Comparison of ENCODE assay signal across 1 mouse cellular context in the genomic region with DNA sequence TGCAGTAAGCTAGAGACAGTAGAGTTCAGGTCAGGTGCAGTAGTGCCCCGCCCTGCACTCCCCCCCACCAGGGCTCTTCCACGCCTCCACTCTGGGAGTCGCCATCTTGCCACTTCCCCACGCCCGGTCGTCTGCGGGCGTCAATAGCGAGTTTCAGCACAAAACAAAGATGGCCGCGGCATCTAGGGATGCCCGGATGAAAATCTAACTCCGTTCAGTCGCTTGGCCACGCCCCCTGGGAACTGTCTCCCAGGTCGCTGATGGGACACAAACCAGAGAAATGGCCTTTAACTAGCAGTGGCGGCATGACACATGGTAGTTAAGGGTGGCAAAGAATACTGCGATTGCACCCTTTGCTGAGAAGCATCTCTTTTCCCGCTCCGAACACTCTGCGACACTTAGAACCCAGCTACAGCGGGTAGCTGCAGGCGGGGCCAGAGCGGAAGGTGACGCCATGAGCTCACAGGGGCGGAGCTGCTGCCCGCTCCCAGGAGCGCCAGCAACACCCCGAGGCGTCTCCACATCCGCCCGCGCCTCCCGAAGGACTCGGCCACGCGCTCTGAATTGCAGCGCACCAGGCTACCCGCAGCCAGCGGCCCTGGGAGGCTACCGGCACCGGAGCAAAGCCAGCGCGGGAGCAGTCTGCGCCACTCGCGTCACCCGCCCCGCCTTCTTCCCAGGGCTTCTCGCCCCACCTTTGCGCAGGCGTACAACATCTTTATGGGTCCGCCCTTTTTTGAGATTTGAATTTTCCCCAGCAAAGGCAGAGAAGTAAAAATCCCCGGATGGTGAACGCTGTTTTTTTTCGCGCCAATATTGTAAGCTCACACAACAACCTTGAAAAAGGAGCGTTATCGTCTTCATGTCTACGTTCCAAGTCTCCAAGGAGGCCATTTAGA.
TF ChIP-seq lines count a peak whose summit lies in the region.

No protein-coding gene starts in this region.

TF ChIP-seq in CH12.LX, 34 proteins besides CTCF, POLR2A, EP300 and RAD21:
- TF ChIP-seq TBP (conservative IDR thresholded peaks at IDR 0.05; ENCODE audit: low read depth, low read length) (peak; percentile 71; the same call in 1 of the 2 replicates), HCFC1 (IDR thresholded peaks at IDR 0.05; ENCODE audit: low read depth, low read length) (peak; percentile 41; the same call in 1 of the 2 replicates), ZKSCAN1 (IDR thresholded peaks at IDR 0.05; ENCODE audit: borderline replicate concordance, low read depth, low read length) (no peak), KAT2A (IDR thresholded peaks at IDR 0.05; ENCODE audit: insufficient replicate concordance, low read length) (0 out of 2 replicates have a peak, but pooled peaks have one; percentile 39), MAFK (IDR thresholded peaks at IDR 0.05; ENCODE audit: insufficient replicate concordance, low read length) (no peak), TCF12 (IDR thresholded peaks at IDR 0.05; ENCODE audit: low read depth, low read length) (peak; percentile 42; the same call in 1 of the 2 replicates), POLR2AphosphoS2 (IDR thresholded peaks at IDR 0.05; ENCODE audit: low read depth, low read length) (peak; percentile 62; the same call in 1 of the 2 replicates), ZMIZ1 (IDR thresholded peaks at IDR 0.05; ENCODE audit: low read depth, low read length) (peak; percentile 33; the same call in 1 of the 2 replicates), IRF4 (IDR thresholded peaks at IDR 0.05; ENCODE audit: low read depth, low read length) (peak; percentile 17; the same call in 1 of the 2 replicates), MAZ (IDR thresholded peaks at IDR 0.05; ENCODE audit: low read depth, low read length) (peak; percentile 63; the same call in 1 of the 2 replicates), ZC3H11A (IDR thresholded peaks at IDR 0.05; ENCODE audit: low read depth, low read length) (no peak), MAX (IDR thresholded peaks at IDR 0.05; ENCODE audit: low read length) (peak; percentile 40; the same call in 1 of the 2 replicates), MEF2A (IDR thresholded peaks at IDR 0.05; ENCODE audit: borderline replicate concordance, low read depth, low read length) (no peak), RCOR1 (conservative IDR thresholded peaks at IDR 0.05; ENCODE audit: low read depth, low read length) (no peak), MXI1 (IDR thresholded peaks at IDR 0.05; ENCODE audit: low read depth, low read length) (peak; percentile 60; the same call in 1 of the 2 replicates), MYC (IDR thresholded peaks at IDR 0.05; ENCODE audit: low read depth, low read length) (peak; percentile 39; the same call in 1 of the 2 replicates), JUN (IDR thresholded peaks at IDR 0.05; ENCODE audit: insufficient read depth, low read depth, low read length) (no peak), ELF1 (IDR thresholded peaks at IDR 0.05; ENCODE audit: low read depth, low read length) (0 out of 2 replicates have a peak, but pooled peaks have one; percentile 11), UBTF (IDR thresholded peaks at IDR 0.05; ENCODE audit: low read depth, low read length) (peak; percentile 58; the same call in 1 of the 2 replicates), ETS1 (conservative IDR thresholded peaks at IDR 0.05; ENCODE audit: low read depth, low read length) (no peak; the same call in 1 of the 2 replicates), BHLHE40 (IDR thresholded peaks at IDR 0.05; ENCODE audit: low read depth, low read length) (no peak), PAX5 (IDR thresholded peaks at IDR 0.05; ENCODE audit: low read length) (no peak), USF1 (IDR thresholded peaks at IDR 0.05; ENCODE audit: low read depth, low read length) (no peak), NRF1 (IDR thresholded peaks at IDR 0.05; ENCODE audit: low read depth, low read length) (peak; percentile 81), E2F4 (IDR thresholded peaks at IDR 0.05; ENCODE audit: insufficient replicate concordance, low read depth, low read length) (peak; percentile 93; the same call in 1 of the 2 replicates), JUND (conservative IDR thresholded peaks at IDR 0.05; ENCODE audit: low read depth, low read length) (no peak), CHD1 (IDR thresholded peaks at IDR 0.05; ENCODE audit: low read depth, low read length) (0 out of 2 replicates have a peak, but pooled peaks have one; percentile 15), CHD2 (IDR thresholded peaks at IDR 0.05; ENCODE audit: low read length) (no peak), USF2 (conservative IDR thresholded peaks at IDR 0.05; ENCODE audit: low read depth, low read length) (no peak), SMC3 (IDR thresholded peaks at IDR 0.05; ENCODE audit: low read depth, low read length) (no peak), ZNF384 (IDR thresholded peaks at IDR 0.05; ENCODE audit: low read depth, low read length) (peak; percentile 60), GABPA (IDR thresholded peaks at IDR 0.05; ENCODE audit: insufficient replicate concordance, low read depth, low read length) (no peak), NELFE (IDR thresholded peaks at IDR 0.05; ENCODE audit: low read depth, low read length) (peak; percentile 56), SIN3A (IDR thresholded peaks at IDR 0.05; ENCODE audit: low read length) (peak; percentile 62; the same call in 1 of the 2 replicates)
